Mouse (Mus musculus): ENCODE measurements around the gene Acvr2b. TPM values are rescaled to one million over a fixed set of nuclear protein-coding genes. Genes with fewer than 3 reads are reported as not detected.

Gene Acvr2b
- polyA plus RNA-seq, 1 experiment: 0.83 TPM

DNA sequence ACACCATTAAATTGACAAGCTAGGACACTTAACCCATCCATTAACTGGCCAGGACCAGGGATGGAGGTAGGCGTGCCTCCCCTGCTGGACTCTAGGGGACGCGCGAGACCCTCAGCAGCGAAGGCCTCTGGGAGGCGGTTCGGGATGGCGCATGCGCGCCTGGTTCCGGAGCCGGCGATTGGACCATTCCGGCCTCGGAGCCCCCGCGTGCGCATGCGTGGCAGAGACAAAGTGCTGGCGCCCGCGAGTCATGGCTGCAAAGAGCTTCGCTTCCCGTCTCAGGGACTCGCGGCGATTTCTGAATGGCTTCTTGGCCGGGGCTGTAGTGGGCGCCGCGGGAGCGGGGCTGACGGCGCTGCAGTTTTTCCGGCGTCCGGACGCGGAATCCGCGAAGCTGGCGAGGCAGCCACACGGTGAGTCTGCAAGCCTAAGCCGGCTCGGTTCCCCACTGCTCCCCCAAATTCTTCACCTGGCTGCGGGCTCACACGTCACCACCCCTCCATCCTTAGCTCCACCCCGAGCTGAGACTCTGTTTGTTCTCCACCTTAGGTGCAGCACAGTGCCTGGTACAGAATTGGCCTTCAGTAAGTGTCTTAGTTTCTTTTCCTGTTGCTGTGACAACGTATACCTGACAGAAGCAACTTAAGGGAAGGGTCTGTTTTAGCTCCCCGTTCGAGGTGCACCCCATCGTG lies 43.0 kb downstream of the Acvr2b start, which contains the start of gene Exog:
TSS of gene Exog (plus strand) at position 206 of the 692 bp plus-strand sequence.
- H3K36me3 ChIP-seq (ENCODE audit: control insufficient read depth, insufficient read depth): peaks cover 20% of the 10 kb centered on the region
- peaks cover 17% of the 10 kb centered on the region for H3K79me2 ChIP-seq (ENCODE audit: control insufficient read depth, insufficient read depth)
- no peaks in the 10 kb centered on the region for H3K27me3 ChIP-seq (ENCODE audit: control insufficient read depth, insufficient read depth, insufficient read length)
- H3K4me3 ChIP-seq (ENCODE audit: insufficient read depth, poor library complexity, severe bottlenecking): peak within 1 kb of the TSS; percentile 59
- TF ChIP-seq CTCF (IDR thresholded peaks at IDR 0.05; ENCODE audit: control insufficient read depth, insufficient read depth, insufficient read length) (peak; percentile 89), USF1 (IDR thresholded peaks at IDR 0.05; ENCODE audit: low read depth) (no peak), MYOD1 (IDR thresholded peaks at IDR 0.05; ENCODE audit: control insufficient read depth, insufficient read length, low read depth) (no peak), MAX (IDR thresholded peaks at IDR 0.05) (peak; percentile 66), MYOG (IDR thresholded peaks at IDR 0.05; ENCODE audit: control insufficient read depth, extremely low read depth, insufficient read length) (no peak)
- H3K79me3 ChIP-seq (ENCODE audit: low read depth): peaks cover 13% of the 10 kb centered on the region
- H3ac ChIP-seq (ENCODE audit: control insufficient read depth, insufficient read length, low read depth): peak within 1 kb of the TSS; percentile 95

DNA sequence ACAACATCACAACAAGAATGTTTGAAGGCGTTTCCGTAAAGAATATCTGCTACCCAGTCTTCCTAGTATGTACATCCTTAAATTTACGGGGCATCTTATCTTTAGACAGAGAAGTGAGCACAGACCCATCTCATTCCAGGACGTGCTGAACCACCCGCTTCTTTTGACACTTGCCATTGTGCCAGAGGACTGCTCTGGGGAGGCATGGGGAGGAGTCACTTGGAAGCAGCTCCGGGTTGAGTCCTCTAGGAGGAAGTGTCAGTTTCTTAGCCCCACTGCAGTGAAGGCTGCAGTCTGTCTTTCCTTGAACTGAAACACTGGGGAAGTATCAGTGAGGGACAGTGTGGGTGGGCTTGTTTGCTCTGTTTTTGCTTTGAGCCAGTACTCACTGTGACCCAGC lies 43.8 kb downstream of the Acvr2b start:
- H3K27me3 ChIP-seq (ENCODE audit: control insufficient read depth, insufficient read depth, insufficient read length): no peaks in the 10 kb centered on the region
- peak overlapping the region; percentile 59 for H3K4me3 ChIP-seq (ENCODE audit: insufficient read depth, poor library complexity, severe bottlenecking)
- peaks cover 17% of the 10 kb centered on the region for H3K79me2 ChIP-seq (ENCODE audit: control insufficient read depth, insufficient read depth)
- peaks cover 13% of the 10 kb centered on the region for H3K79me3 ChIP-seq (ENCODE audit: low read depth)
- peaks cover 27% of the 10 kb centered on the region for H3K36me3 ChIP-seq (ENCODE audit: control insufficient read depth, insufficient read depth)
- H3ac ChIP-seq (ENCODE audit: control insufficient read depth, insufficient read length, low read depth): peak overlapping the region; percentile 95
- TF ChIP-seq MYOG (IDR thresholded peaks at IDR 0.05; ENCODE audit: control insufficient read depth, extremely low read depth, insufficient read length): no peak
- TF ChIP-seq MYOD1 (IDR thresholded peaks at IDR 0.05; ENCODE audit: control insufficient read depth, insufficient read length, low read depth): no peak
- no peak for TF ChIP-seq CTCF (IDR thresholded peaks at IDR 0.05; ENCODE audit: control insufficient read depth, insufficient read depth, insufficient read length)
- no peak for TF ChIP-seq MAX (IDR thresholded peaks at IDR 0.05)

DNA sequence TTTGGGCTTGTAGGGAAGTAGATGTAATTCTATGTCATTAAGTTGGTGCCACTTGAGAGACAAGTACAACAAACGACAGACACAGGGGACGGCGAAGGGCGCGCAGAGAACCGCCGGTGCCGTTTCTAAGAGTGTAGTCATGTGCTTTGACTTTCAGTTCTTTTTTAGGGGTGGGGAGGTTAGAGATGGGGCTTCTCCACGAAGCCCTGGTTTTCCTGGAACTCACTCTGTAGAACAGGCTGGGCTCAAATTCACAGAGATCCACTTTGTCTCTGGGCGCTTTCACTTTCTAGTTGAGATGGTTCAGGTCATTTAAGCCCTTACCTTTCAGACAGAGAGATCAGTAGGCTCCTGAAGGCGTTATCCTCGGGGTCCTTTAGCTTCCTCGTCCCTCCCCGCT lies 54.0 kb downstream of the Acvr2b start:
- Histone ChIP-seq H3K79me3 (ENCODE audit: low read depth) (no peaks in the 10 kb centered on the region), H3K36me3 (ENCODE audit: control insufficient read depth, insufficient read depth) (peaks cover 25% of the 10 kb centered on the region)
- TF ChIP-seq CTCF (IDR thresholded peaks at IDR 0.05; ENCODE audit: control insufficient read depth, insufficient read depth, insufficient read length): no peak
- no peak for TF ChIP-seq CEBPB (IDR thresholded peaks at IDR 0.05; ENCODE audit: low read depth)
- no peak for TF ChIP-seq MAX (IDR thresholded peaks at IDR 0.05)
- no peak for TF ChIP-seq USF1 (IDR thresholded peaks at IDR 0.05; ENCODE audit: low read depth)
- TF ChIP-seq MYOD1 (IDR thresholded peaks at IDR 0.05; ENCODE audit: control insufficient read depth, insufficient read length, low read depth): no peak
- no peak for TF ChIP-seq MYOG (IDR thresholded peaks at IDR 0.05; ENCODE audit: control insufficient read depth, extremely low read depth, insufficient read length)
- no peak for TF ChIP-seq FOSL1 (IDR thresholded peaks at IDR 0.05; ENCODE audit: insufficient read depth, low read length, poor library complexity, severe bottlenecking)

DNA sequence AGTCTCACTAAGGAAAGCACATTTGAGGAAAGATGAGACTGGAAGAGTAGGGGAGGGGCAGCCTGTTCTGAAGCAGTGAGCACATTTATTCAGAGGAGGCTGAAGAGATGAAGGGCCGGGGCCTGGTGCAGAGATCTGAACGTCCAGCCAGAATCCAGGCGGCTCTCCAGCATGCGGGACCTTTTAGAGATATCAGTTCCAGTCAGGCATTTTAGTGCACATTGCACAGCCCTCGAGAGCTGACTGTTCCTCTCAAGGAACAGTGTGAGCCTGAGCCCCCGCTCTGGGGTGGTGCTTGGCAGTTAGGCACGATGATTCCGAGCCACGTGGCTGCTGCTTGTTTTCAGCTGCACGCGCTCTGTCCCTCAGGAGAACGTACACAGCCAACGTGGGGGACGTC lies 55.2 kb downstream of the Acvr2b start:
- Histone ChIP-seq H3K4me3 (ENCODE audit: insufficient read depth, poor library complexity, severe bottlenecking) (no peak overlapping the region), H3ac (ENCODE audit: control insufficient read depth, insufficient read length, low read depth) (no peak overlapping the region), H3K27me3 (ENCODE audit: control insufficient read depth, insufficient read depth, insufficient read length) (no peaks in the 10 kb centered on the region), H3K79me3 (ENCODE audit: low read depth) (no peaks in the 10 kb centered on the region), H3K79me2 (ENCODE audit: control insufficient read depth, insufficient read depth) (no peaks in the 10 kb centered on the region), H3K36me3 (ENCODE audit: control insufficient read depth, insufficient read depth) (peaks cover 17% of the 10 kb centered on the region)
- TF ChIP-seq FOSL1 (IDR thresholded peaks at IDR 0.05; ENCODE audit: insufficient read depth, low read length, poor library complexity, severe bottlenecking) (no peak), MAX (IDR thresholded peaks at IDR 0.05) (no peak), MYOG (IDR thresholded peaks at IDR 0.05; ENCODE audit: control insufficient read depth, extremely low read depth, insufficient read length) (no peak), CEBPB (IDR thresholded peaks at IDR 0.05; ENCODE audit: low read depth) (no peak), CTCF (IDR thresholded peaks at IDR 0.05; ENCODE audit: control insufficient read depth, insufficient read depth, insufficient read length) (no peak), USF1 (IDR thresholded peaks at IDR 0.05; ENCODE audit: low read depth) (no peak), MYOD1 (IDR thresholded peaks at IDR 0.05; ENCODE audit: control insufficient read depth, insufficient read length, low read depth) (no peak)

More for the DNA sequence above, 54.0 kb downstream of the Acvr2b start:
- Histone ChIP-seq H3K4me3 (ENCODE audit: insufficient read depth, poor library complexity, severe bottlenecking) (no peak overlapping the region), H3ac (ENCODE audit: control insufficient read depth, insufficient read length, low read depth) (no peak overlapping the region), H3K27me3 (ENCODE audit: control insufficient read depth, insufficient read depth, insufficient read length) (no peaks in the 10 kb centered on the region), H3K79me2 (ENCODE audit: control insufficient read depth, insufficient read depth) (no peaks in the 10 kb centered on the region)

DNA sequence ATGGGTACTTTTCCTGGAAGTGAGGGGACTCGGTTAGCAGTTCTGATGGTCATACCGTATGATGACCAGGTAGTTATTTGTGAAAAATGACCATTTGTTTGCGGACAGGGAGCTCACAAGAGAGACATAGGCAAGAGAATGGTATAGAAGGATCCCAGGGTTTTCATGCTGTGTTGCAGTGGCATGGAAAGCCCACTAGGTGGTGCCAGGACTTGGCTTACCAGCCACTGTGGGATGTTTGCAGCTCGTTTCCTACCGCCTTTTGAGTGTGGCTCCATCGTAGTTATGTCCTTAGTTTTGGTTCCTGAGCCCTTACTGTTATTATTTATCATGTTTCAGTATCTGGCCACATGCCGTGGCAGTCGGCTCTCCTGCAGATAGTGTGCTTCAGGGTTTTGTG lies 58.5 kb downstream of the Acvr2b start:
- Histone ChIP-seq H3K79me3 (ENCODE audit: low read depth) (no peaks in the 10 kb centered on the region), H3K27me3 (ENCODE audit: control insufficient read depth, insufficient read depth, insufficient read length) (no peaks in the 10 kb centered on the region), H3K4me3 (ENCODE audit: insufficient read depth, poor library complexity, severe bottlenecking) (no peak overlapping the region), H3K79me2 (ENCODE audit: control insufficient read depth, insufficient read depth) (no peaks in the 10 kb centered on the region), H3ac (ENCODE audit: control insufficient read depth, insufficient read length, low read depth) (no peak overlapping the region), H3K36me3 (ENCODE audit: control insufficient read depth, insufficient read depth) (peaks cover 25% of the 10 kb centered on the region)
- TF ChIP-seq CTCF (IDR thresholded peaks at IDR 0.05; ENCODE audit: control insufficient read depth, insufficient read depth, insufficient read length): peak; percentile 86
- TF ChIP-seq USF1 (IDR thresholded peaks at IDR 0.05; ENCODE audit: low read depth): no peak
- no peak for TF ChIP-seq MYOD1 (IDR thresholded peaks at IDR 0.05; ENCODE audit: control insufficient read depth, insufficient read length, low read depth)
- TF ChIP-seq FOSL1 (IDR thresholded peaks at IDR 0.05; ENCODE audit: insufficient read depth, low read length, poor library complexity, severe bottlenecking): no peak
- no peak for TF ChIP-seq MYOG (IDR thresholded peaks at IDR 0.05; ENCODE audit: control insufficient read depth, extremely low read depth, insufficient read length)
- TF ChIP-seq MAX (IDR thresholded peaks at IDR 0.05): no peak

DNA sequence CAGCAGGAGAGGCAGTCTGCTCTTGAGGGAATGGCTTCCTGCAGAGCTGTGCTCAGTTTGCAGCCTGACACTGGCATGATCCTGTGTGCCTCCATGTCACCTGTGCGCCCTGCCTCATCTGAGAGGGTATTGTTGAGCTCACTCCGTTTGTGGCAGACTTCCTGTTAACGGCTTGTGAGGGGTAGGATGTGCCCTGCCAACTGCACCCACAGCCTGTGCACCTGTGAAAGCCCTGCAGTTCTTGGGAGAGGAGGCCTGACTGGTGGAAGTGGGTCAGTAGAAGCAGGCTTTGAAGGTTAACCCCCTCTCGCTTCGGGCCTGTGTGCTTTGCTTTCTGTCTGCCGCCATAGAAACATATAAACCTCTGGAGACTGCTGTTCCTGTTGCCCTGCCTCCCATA lies 63.1 kb downstream of the Acvr2b start:
- H3K79me3 ChIP-seq (ENCODE audit: low read depth): no peaks in the 10 kb centered on the region
- H3K36me3 ChIP-seq (ENCODE audit: control insufficient read depth, insufficient read depth): peaks cover 24% of the 10 kb centered on the region
- no peak overlapping the region for H3K4me3 ChIP-seq (ENCODE audit: insufficient read depth, poor library complexity, severe bottlenecking)
- no peak overlapping the region for H3ac ChIP-seq (ENCODE audit: control insufficient read depth, insufficient read length, low read depth)
- no peaks in the 10 kb centered on the region for H3K79me2 ChIP-seq (ENCODE audit: control insufficient read depth, insufficient read depth)
- no peak for TF ChIP-seq MAX (IDR thresholded peaks at IDR 0.05)
- no peak for TF ChIP-seq USF1 (IDR thresholded peaks at IDR 0.05; ENCODE audit: low read depth)
- TF ChIP-seq CEBPB (IDR thresholded peaks at IDR 0.05; ENCODE audit: low read depth): no peak
- TF ChIP-seq MYOG (IDR thresholded peaks at IDR 0.05; ENCODE audit: control insufficient read depth, extremely low read depth, insufficient read length): no peak
- no peak for TF ChIP-seq MYOD1 (IDR thresholded peaks at IDR 0.05; ENCODE audit: control insufficient read depth, insufficient read length, low read depth)
- no peak for TF ChIP-seq FOSL1 (IDR thresholded peaks at IDR 0.05; ENCODE audit: insufficient read depth, low read length, poor library complexity, severe bottlenecking)
- no peak for TF ChIP-seq CTCF (IDR thresholded peaks at IDR 0.05; ENCODE audit: control insufficient read depth, insufficient read depth, insufficient read length)
- H3K27me3 ChIP-seq (ENCODE audit: control insufficient read depth, insufficient read depth, insufficient read length): no peaks in the 10 kb centered on the region

Data from C2C12 (cell line).